Mouse (Mus musculus) liver, embryonic 15.5 days (tissue): Measurements from ENCODE around the gene Snx33. TPM values are rescaled to one million over a fixed set of nuclear protein-coding genes. Genes with fewer than 3 reads are reported as not detected.
"Not testable (repeated sequence)": the region's sequence is repeated elsewhere in the genome, so short reads cannot be mapped to it uniquely, and the experiment has no call there.

ENCODE experiments used
- ATAC-seq: fragments of 200-750 bp; cut with Nextera tagmentation; 2 replicates; pipeline ENCODE4 v1.8.0; 2017; ENCODE audit warnings: moderate number of reproducible peaks, mild to moderate bottlenecking, moderate library complexity; ENCODE audit not compliant: insufficient read depth
- H3K27ac ChIP-seq: fragments of 300-500 bp; sonication (generic); replicated peaks from 2 replicates; pipeline ENCODE4 v1.5.1; 2015; ENCODE audit warnings: mild to moderate bottlenecking, inconsistent platforms
- H3K27me3 ChIP-seq: fragments of 300-500 bp; sonication (generic); 2 replicates; pipeline ENCODE4 v1.6.1; 2015; ENCODE audit warnings: mild to moderate bottlenecking, inconsistent platforms
- H3K36me3 ChIP-seq: fragments of 300-500 bp; sonication (generic); replicated peaks from 2 replicates; pipeline ENCODE4 v1.6.1; 2015; ENCODE audit warnings: moderate library complexity, mild to moderate bottlenecking, inconsistent platforms
- H3K4me1 ChIP-seq: fragments of 300-500 bp; sonication (generic); replicated peaks from 2 replicates; pipeline ENCODE4 v1.6.1; 2015; ENCODE audit warnings: inconsistent platforms
- H3K4me2 ChIP-seq: fragments of 300-500 bp; sonication (generic); 2 replicates; pipeline ENCODE4 v1.6.1; 2015; ENCODE audit warnings: moderate library complexity, mild to moderate bottlenecking, inconsistent platforms
- H3K4me3 ChIP-seq: fragments of 300-500 bp; sonication (generic); replicated peaks from 2 replicates; pipeline ENCODE4 v1.5.1; 2015; ENCODE audit warnings: mild to moderate bottlenecking, inconsistent platforms
- H3K9ac ChIP-seq: fragments of 300-500 bp; sonication (generic); 2 replicates; pipeline ENCODE4 v1.6.1; 2015; ENCODE audit warnings: moderate library complexity, mild to moderate bottlenecking, inconsistent platforms
- H3K9me3 ChIP-seq: fragments of 300-500 bp; sonication (generic); replicated peaks from 2 replicates; pipeline ENCODE4 v1.6.1; 2016; ENCODE audit warnings: inconsistent platforms
- WGBS: fragments of 180-500 bp; shearing (Covaris S2); methylation state at CpG from one replicate; pipeline ENCODE4 v1.1.7; 2015; ENCODE audit warnings: mixed read lengths; ENCODE audit not compliant: insufficient replicate concordance; 5-methylcytosine and 5-hydroxymethylcytosine counted together
- polyA plus RNA-seq: library from polyadenylated mRNA; unstranded; fragments of >200 nt; fragmentation: Nextera tagmentation; extraction: Ambion mirVana; gene quantifications from 2 replicates; pipeline ENCODE4 v1.2.1, GENCODE M21; 2015

The Snx33 gene
- polyA plus RNA-seq, 1 experiment from 2014 or later: 1.3 TPM

DNA sequence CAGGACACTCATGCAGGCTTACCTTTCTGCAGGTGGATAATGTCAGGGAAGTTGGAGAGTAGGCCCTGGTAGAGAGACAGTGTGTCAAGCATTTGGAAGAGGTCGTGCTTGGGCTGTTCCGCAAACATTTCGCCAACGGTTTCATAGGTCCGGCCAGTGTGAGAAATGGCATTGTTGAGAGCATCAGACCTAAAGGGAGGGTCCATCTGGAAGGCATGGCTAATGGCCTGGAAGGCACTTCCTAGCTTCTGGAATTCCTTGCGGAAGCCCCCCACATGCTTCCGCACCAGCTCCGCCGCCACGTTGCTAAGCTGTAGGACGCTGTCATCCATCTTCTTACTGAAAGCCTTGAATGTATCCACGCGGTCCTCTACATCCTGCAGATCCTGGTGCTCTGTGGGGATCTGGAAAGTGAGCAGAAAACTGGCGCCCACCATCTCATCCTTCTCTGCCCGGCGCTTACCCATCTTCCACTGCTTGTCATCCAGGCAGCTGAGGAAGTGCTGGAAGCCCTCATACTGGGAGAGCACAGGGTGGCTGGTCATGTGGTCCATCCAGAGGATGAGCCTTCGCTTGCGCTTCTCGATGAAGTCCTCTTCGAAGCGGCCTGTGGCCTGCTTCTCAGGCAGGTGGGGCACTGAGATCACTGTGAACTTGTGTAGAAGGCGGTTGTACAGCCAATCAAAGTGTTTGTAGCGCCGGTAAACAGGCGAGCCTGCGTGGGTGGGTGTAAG, 2.7 kb downstream of the Snx33 start:
- Histone ChIP-seq H3K4me3 (peak overlapping the region; percentile 14; the same call in 1 of the 2 replicates), H3K4me1 (peaks cover 45% of the 10 kb centered on the region), H3K9ac (no peak overlapping the region; the same call in 1 of the 2 replicates), H3K27me3 (peaks cover 49% of the 10 kb centered on the region), H3K9me3 (no peaks in the 10 kb centered on the region), H3K27ac (no peak overlapping the region), H3K4me2 (peak overlapping the region; percentile 52), H3K36me3 (no peaks in the 10 kb centered on the region)
- 82% methylated on average over 26 of the region's 26 CpGs for WGBS
- no peak for ATAC-seq

DNA sequence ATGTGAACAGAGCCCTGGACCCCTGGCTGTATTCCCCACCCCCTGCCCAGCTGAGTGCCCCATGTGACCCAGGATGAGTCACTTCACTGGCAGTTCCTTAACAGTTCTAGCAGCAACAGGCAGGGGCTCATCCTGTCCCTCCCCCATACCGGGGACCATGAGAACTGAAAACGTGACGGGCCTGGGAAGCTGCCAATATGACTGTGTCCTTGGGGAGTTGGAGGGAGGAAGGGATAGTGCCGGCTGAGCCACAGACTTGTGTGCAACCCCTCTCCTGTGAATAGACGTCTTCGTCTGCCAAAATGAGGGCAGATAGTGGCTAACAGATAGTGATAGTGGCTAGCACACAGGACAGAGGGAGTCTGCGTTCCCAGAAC, 3.5 kb downstream of the Snx33 start:
- H3K27ac ChIP-seq: peak overlapping the region; percentile 41; the same call in 1 of the 2 replicates
- peak overlapping the region; percentile 52 for H3K4me2 ChIP-seq
- H3K4me3 ChIP-seq: peak overlapping the region; percentile 12; the same call in 1 of the 2 replicates
- peaks cover 40% of the 10 kb centered on the region for H3K27me3 ChIP-seq
- ATAC-seq: peak; percentile 26; the same call in 1 of the 2 replicates
- no peaks in the 10 kb centered on the region for H3K9me3 ChIP-seq
- no peak overlapping the region for H3K9ac ChIP-seq
- peaks cover 45% of the 10 kb centered on the region for H3K4me1 ChIP-seq
- 21% methylated on average over 7 of the region's 7 CpGs for WGBS
- no peaks in the 10 kb centered on the region for H3K36me3 ChIP-seq

DNA sequence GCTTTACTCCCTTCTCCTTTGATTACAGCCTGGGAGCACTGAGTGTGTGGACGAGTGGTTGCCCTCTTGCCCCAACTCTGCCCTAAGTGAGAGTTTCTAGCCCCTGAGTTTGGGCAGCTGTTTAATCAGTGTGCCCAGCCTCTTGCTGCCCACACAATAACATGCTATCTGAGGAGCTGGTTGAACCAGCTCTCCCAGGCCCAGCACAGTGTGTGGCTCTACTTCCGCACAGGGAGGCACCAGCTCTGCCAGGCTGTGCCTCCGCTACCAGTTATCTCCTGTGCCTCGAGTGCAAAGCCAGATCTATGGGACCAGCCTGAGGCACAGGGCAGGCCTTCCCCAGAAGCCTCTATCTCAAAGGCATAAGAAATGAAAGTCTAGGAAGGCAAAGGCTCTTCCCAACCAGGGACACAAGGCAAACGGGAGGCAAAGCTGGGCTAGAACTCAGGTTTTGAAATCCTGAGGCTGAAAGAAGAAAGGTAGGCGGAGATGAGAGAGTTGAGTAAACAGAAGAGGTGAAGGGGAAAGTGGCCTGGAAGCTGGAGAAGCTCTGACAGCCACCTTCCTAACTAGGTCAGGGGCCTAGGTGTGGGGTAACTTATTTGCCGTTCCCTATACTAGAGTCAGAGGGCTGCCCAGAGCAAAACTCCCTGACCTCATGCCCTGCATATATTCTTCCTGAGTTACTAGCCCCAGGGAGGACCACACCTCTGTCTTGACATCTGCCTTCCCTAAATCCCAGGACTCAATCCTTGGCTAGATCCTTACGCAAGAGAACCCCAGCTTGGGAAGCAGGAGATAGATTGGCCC, 4.1 kb downstream of the Snx33 start:
- Histone ChIP-seq H3K4me3 (peak overlapping the region; percentile 12; the same call in 1 of the 2 replicates), H3K4me2 (peak overlapping the region; percentile 52), H3K4me1 (peaks cover 44% of the 10 kb centered on the region), H3K27ac (peak overlapping the region; percentile 41; the same call in 1 of the 2 replicates), H3K27me3 (peaks cover 34% of the 10 kb centered on the region), H3K36me3 (no peaks in the 10 kb centered on the region), H3K9ac (no peak overlapping the region), H3K9me3 (no peaks in the 10 kb centered on the region)
- ATAC-seq: no peak
- WGBS: 50% methylated on average over 8 of the region's 8 CpGs

DNA sequence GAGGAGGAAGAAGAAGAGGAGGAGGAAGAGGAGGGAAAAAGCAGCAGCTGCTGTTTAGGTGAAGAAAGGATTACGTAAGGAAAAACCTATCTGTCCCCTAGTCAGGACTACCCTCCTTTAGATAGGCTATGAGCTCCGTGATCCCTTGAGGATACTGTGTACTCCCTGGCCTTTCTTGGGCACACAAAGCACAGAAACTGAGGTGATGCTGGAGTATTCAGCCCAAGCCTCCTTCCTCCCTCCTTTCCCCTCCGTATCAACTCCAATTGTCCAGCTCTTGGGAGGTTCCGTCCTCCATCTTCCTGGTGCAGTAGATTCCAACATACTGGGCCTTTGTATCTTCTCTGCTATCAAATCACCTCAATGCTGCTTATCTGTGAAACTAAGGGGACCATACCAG, 5.4 kb downstream of the Snx33 start:
- H3K36me3 ChIP-seq: no peaks in the 10 kb centered on the region
- H3K27ac ChIP-seq: no peak overlapping the region
- peaks cover 32% of the 10 kb centered on the region for H3K4me1 ChIP-seq
- no peak for ATAC-seq
- H3K27me3 ChIP-seq: peaks cover 21% of the 10 kb centered on the region
- H3K4me2 ChIP-seq: no peak overlapping the region
- H3K9ac ChIP-seq: no peak overlapping the region
- H3K9me3 ChIP-seq: no peaks in the 10 kb centered on the region
- 77% methylated on average over 4 of the region's 4 CpGs for WGBS
- H3K4me3 ChIP-seq: no peak overlapping the region

DNA sequence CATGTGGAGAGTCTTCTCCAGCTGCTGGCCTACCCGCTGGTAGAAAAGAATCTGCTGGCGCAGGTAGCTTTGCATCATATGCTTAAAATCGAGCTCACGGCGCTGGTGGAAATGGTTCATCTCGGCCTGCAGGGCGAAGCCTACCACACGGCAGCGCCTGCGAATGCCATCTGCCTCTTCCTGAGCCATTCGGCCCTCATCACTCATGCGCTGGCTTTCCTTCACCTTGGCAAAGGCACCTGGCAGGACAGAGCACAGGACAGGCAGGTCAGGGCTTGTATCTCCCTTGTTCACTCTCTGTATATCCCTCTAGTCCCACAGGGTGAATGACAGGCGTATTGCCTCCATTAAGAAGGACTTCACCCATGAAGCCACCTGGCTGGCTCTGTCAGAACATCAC, 9.7 kb downstream of the Snx33 start:
- Histone ChIP-seq H3K4me3 (no peak overlapping the region), H3K36me3 (no peaks in the 10 kb centered on the region), H3K4me1 (peaks cover 1% of the 10 kb centered on the region; the same call in 1 of the 2 replicates), H3K9me3 (no peaks in the 10 kb centered on the region), H3K27me3 (no peaks in the 10 kb centered on the region), H3K4me2 (no peak overlapping the region), H3K27ac (no peak overlapping the region), H3K9ac (no peak overlapping the region)
- no peak for ATAC-seq
- 77% methylated on average over 13 of the region's 13 CpGs for WGBS

DNA sequence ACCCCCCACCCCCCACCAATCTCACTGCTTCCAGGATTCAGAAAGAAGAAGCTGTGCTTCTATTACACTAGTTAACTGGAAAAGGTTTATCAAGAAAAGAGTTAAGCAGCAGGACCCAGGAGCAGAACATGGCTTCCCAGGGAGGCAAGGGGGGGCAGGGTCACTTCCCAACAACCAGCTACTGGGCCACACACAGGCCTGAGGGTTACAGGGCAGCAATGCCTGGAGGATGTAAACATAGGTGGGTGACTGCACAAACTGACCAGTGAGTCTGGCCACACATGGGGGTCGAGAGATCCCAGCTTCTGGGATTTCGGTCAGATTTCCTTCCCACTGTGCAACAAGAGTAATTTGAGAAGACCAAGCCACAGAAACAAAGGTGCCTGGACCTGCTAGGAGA, 11.0 kb downstream of the Snx33 start:
- Histone ChIP-seq H3K4me1 (no peaks in the 10 kb centered on the region), H3K9me3 (no peaks in the 10 kb centered on the region), H3K4me3 (no peak overlapping the region), H3K27ac (no peak overlapping the region), H3K9ac (no peak overlapping the region), H3K36me3 (no peaks in the 10 kb centered on the region), H3K4me2 (no peak overlapping the region), H3K27me3 (no peaks in the 10 kb centered on the region)
- no peak for ATAC-seq
- WGBS: 58% methylated on average over 2 of the region's 2 CpGs

DNA sequence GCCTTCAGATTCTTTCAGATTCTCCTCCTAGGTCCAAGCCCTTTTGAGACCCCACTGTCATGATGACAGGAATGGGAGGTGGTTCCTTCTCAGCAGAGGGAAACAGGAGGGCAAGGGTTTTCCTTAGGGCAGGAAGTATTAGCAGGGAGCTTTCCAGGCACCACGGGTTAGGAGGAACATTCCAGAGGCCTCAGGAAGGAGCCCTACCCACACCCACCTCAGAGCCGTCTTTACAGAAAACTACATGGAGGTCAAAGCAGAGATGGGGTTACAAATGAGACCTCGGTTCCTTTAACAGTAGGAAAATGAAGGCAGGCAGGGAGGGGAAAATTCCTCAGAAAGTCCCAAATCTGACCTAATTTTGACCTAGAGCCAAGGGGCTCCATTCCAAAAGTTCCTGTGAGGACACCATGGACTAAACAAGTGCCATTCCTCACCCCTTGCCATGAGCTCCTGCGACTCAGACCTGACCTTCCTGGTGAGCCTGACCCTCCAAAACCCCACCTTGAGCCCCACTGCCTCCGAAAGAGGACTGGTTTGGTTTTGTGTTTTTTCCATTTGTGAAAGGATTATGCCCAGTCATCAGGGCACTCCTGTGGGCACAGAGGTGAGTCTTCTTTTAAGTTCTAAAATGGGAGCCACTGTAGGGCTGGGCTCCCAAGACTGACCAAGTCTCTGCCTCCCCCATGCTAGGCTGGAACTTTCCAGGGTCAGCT, 12.3 kb downstream of the Snx33 start:
- Histone ChIP-seq H3K4me3 (no peak overlapping the region), H3K36me3 (no peaks in the 10 kb centered on the region), H3K4me2 (no peak overlapping the region), H3K9me3 (no peaks in the 10 kb centered on the region), H3K27me3 (no peaks in the 10 kb centered on the region), H3K27ac (no peak overlapping the region), H3K9ac (no peak overlapping the region), H3K4me1 (no peaks in the 10 kb centered on the region)
- WGBS: 62% methylated on average over 5 of the region's 5 CpGs
- no peak for ATAC-seq

DNA sequence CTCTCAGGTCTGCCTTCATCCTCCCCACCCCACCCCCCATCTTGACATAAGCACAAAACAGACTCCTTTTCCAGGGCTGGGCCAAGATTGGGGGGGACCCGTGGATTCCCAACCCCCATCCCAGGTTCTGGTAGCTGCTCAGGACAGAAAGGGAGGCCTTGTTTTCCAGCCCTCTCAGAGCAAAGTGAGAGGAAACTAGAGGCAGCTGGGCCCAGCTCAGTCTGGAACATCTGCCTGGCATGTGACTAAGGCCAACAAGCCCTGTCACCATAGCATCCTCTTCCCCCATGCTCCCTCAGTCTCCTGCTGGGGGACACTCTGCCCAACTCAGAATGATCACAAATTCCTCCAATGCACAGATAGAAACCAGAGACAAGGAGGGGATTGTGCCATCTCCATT, 13.1 kb downstream of the Snx33 start:
- Histone ChIP-seq H3K9me3 (no peaks in the 10 kb centered on the region), H3K27ac (no peak overlapping the region), H3K4me3 (no peak overlapping the region), H3K4me1 (no peaks in the 10 kb centered on the region), H3K9ac (no peak overlapping the region), H3K36me3 (no peaks in the 10 kb centered on the region), H3K4me2 (no peak overlapping the region), H3K27me3 (no peaks in the 10 kb centered on the region)
- no peak for ATAC-seq
- WGBS: 44% methylated on average over 1 of the region's 1 CpGs

DNA sequence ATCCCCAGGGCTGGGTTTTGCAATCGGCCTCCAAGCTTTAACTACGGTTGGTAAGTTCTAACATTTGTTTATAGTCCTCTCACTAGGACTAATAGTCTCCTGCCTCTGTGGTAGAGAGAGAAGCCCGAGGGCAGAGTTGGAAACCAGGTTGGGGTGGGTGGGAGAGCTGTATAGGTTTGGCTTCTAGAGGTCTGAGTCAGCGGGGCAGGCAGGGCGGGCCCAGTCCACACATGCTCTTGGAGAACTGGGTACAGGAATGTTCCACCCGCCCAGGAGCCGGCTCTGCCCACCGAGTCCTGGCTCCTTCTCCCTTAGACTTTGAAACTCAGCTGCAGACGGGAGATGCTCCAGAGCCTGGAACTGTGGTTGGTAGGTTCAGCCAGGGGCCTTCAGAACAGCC, 14.2 kb downstream of the Snx33 start:
- Histone ChIP-seq H3K27ac (no peak overlapping the region), H3K36me3 (no peaks in the 10 kb centered on the region), H3K9me3 (no peaks in the 10 kb centered on the region), H3K27me3 (no peaks in the 10 kb centered on the region), H3K4me3 (no peak overlapping the region), H3K9ac (no peak overlapping the region), H3K4me2 (no peak overlapping the region), H3K4me1 (no peaks in the 10 kb centered on the region)
- 75% methylated on average over 9 of the region's 9 CpGs for WGBS
- no peak for ATAC-seq

DNA sequence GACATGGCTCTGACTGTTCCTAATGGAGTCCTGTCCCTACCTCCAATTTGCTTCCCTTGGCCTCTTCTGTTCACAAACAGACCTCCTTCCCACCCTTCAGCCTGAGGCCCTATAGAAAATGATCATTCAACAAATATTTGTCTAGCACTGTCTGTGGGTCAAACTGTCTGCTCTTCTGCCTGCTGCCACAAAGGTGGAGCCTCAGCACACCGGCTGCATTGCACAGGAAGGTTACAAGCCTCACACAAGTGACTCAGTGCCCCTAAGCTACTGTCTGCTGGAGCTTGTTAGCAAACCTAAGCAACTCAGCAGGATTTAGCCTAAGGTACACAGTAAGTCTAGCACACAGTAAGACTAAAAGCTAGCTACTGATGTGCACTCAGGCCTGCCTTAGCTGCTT, 17.2 kb downstream of the Snx33 start:
- Histone ChIP-seq H3K36me3 (no peaks in the 10 kb centered on the region), H3K9ac (no peak overlapping the region), H3K27me3 (no peaks in the 10 kb centered on the region), H3K9me3 (no peaks in the 10 kb centered on the region), H3K4me3 (no peak overlapping the region), H3K4me1 (no peaks in the 10 kb centered on the region), H3K27ac (no peak overlapping the region), H3K4me2 (no peak overlapping the region)
- ATAC-seq: no peak
- WGBS: 43% methylated on average over 1 of the region's 1 CpGs

DNA sequence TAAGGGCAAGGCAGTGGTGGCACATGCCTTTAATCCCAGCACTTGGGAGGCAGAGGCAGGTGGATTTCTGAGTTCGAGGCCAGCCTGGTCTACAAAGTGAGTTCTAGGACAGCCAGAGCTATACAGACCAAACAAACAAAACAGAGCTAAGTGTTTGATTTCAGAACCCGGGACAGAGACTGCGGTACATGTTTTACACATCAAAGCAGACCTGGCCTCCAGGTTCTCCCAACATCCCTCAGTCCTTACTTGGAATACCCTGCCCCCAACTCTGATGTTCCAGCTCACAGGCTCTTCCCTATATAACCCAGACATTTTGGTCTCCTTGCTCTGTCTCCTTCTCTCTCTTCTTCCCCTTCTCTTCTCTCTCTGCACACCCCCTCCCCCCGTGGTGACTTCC, 18.2 kb downstream of the Snx33 start:
- H3K9ac ChIP-seq, H3K4me1 ChIP-seq, H3K4me2 ChIP-seq, H3K4me3 ChIP-seq, ATAC-seq, H3K9me3 ChIP-seq, H3K36me3 ChIP-seq, H3K27me3 ChIP-seq, H3K27ac ChIP-seq: not testable (repeated sequence)
- 33% methylated on average over 4 of the region's 4 CpGs for WGBS
